23 mouse cellular contexts compared by ENCODE assay signal in genomic region chr3:33737496-33737895, GRCm38 (mm10).
DNase-seq lines count a peak whose midpoint lies in the region; ATAC-seq lines count a peak whose summit lies in the region.
"Had no signal": no experiment of that assay in that cellular context is flagged by ENCODE, and none has a peak within 500 bp of the region (broad histone marks: within the 10 kb centered on the region; RNA-seq: fewer than 3 reads in every experiment).

No protein-coding gene starts in this region.

- no peaks in the 10 kb centered on the region for H3K27me3 ChIP-seq in heart, embryonic 13.5 days (replicated peaks)
- H3K27me3 ChIP-seq in heart, embryonic 14.5 days (ENCODE audit: control insufficient read depth, insufficient read depth, low read length) = no peaks in the 10 kb centered on the region
- H3K27me3 ChIP-seq: forebrain, embryonic 13.5 days; hindbrain, embryonic 12.5 days; hindbrain, embryonic 15.5 days had no signal

- peaks cover 9% of the 10 kb centered on the region for H3K4me1 ChIP-seq in heart, embryonic 13.5 days
- peaks cover 2 to 9% of the 10 kb centered on the region in 2 experiments; a peak in 2 of 4 replicates for H3K4me1 ChIP-seq in heart, embryonic 14.5 days (ENCODE audit: control insufficient read depth in 2 of 2, insufficient read depth in 2 of 2, low read length in 2 of 2)
- H3K4me1 ChIP-seq: forebrain, embryonic 10.5 days; forebrain, embryonic 13.5 days; hindbrain, embryonic 12.5 days; hindbrain, embryonic 15.5 days had no signal

- DNase-seq in heart, adult 8-10 months (ENCODE audit: low spot score) = peak; percentile 26
- DNase-seq in heart, postnatal 36 days = no peak
- peak; percentile 50 to 52 for DNase-seq in heart, postnatal 10 days
- no peak for DNase-seq in embryo, embryonic 10 days (ENCODE audit: low spot score)
- DNase-seq in cerebellum, adult 8-10 months = no peak
- DNase-seq: adrenal gland, adult 2 months; adrenal gland, postnatal 25 days; cerebellum, adult 2 months; cerebellum, postnatal 10 days; cerebellum, postnatal 36 days; gastrocnemius, postnatal 10 days; gastrocnemius, postnatal 36 days; kidney, adult 2 months had no signal

- no peak overlapping the region for H3K9ac ChIP-seq in heart, embryonic 13.5 days
- H3K9ac ChIP-seq in heart, embryonic 14.5 days (ENCODE audit: low read length) = no peak overlapping the region
- H3K9ac ChIP-seq: forebrain, embryonic 13.5 days; hindbrain, embryonic 12.5 days; hindbrain, embryonic 15.5 days had no signal

- no peak for ATAC-seq in heart, embryonic 13.5 days (ENCODE audit: extremely low read depth, insufficient number of reproducible peaks, low FRiP score, low TSS enrichment)
- no peak for ATAC-seq in heart, embryonic 14.5 days (ENCODE audit: insufficient number of reproducible peaks, insufficient read depth, low FRiP score, low read depth)
- ATAC-seq: CD4-positive, CD25-positive, alpha-beta regulatory T cell, adult 4 months; forebrain, embryonic 13.5 days; forebrain, embryonic 16.5 days; intestine, postnatal 0 days had no signal

- no peak overlapping the region for H3K4me3 ChIP-seq in heart, embryonic 13.5 days
- no peak overlapping the region for H3K4me3 ChIP-seq in heart, embryonic 14.5 days (ENCODE audit: control insufficient read depth in 1 of 2, insufficient read depth in 1 of 2, low read depth in 1 of 2, low read length in 2 of 2)
- H3K4me3 ChIP-seq: forebrain, embryonic 10.5 days; forebrain, embryonic 13.5 days; hindbrain, embryonic 12.5 days; hindbrain, embryonic 15.5 days had no signal

- H3K27ac ChIP-seq in heart, embryonic 13.5 days (replicated peaks) = peak overlapping the region; percentile 36; the same call in 1 of the 2 replicates
- peak overlapping the region; percentile 43 to 46 for H3K27ac ChIP-seq in heart, embryonic 14.5 days (replicated peaks in 1 of 2; ENCODE audit: control insufficient read depth in 1 of 2, insufficient read depth in 1 of 2, low read depth in 2 of 2, low read length in 2 of 2)
- H3K27ac ChIP-seq: forebrain, embryonic 10.5 days; forebrain, embryonic 13.5 days; hindbrain, embryonic 12.5 days; hindbrain, embryonic 15.5 days; kidney, postnatal 0 days had no signal

- no peaks in the 10 kb centered on the region for H3K36me3 ChIP-seq in heart, embryonic 13.5 days
- H3K36me3 ChIP-seq in heart, embryonic 14.5 days (ENCODE audit: control insufficient read depth, insufficient read depth, low read length) = no peaks in the 10 kb centered on the region
- H3K36me3 ChIP-seq: forebrain, embryonic 10.5 days; hindbrain, embryonic 12.5 days; hindbrain, embryonic 15.5 days had no signal

- no peaks in the 10 kb centered on the region for H3K9me3 ChIP-seq in heart, embryonic 13.5 days
- H3K9me3 ChIP-seq in heart, embryonic 14.5 days (ENCODE audit: control insufficient read depth, low read length) = no peaks in the 10 kb centered on the region
- H3K9me3 ChIP-seq: forebrain, embryonic 10.5 days; forebrain, embryonic 13.5 days; hindbrain, embryonic 12.5 days; hindbrain, embryonic 15.5 days had no signal

- WGBS in heart, embryonic 13.5 days = 55% methylated on average over 1 of the region's 1 CpGs
- WGBS in heart, embryonic 14.5 days = 57% methylated on average over 1 of the region's 1 CpGs

- intact Hi-C loops in heart, postnatal 36 days (cut with DNase I) = no loop called here
- intact Hi-C loops in heart, postnatal 10 days (cut with DNase I) = no loop called here

- H3K4me2 ChIP-seq in heart, embryonic 13.5 days = peak overlapping the region; percentile 25; the same call in 1 of the 2 replicates
- H3K4me2 ChIP-seq in heart, embryonic 14.5 days (ENCODE audit: low read length) = 0 out of 2 replicates have a peak overlapping the region, but pooled peaks have one; percentile 8
- H3K4me2 ChIP-seq: forebrain, embryonic 13.5 days; hindbrain, embryonic 12.5 days; hindbrain, embryonic 15.5 days had no signal

Comparison
In these comparisons a context has a peak if more than half of its experiments do, and no peak if none do; other contexts are left out.
1. DNase-seq: peak in heart, adult 8-10 months (single experiment) and heart, postnatal 10 days (2 of 2); none in heart, postnatal 36 days (0 of 2), embryo, embryonic 10 days (single experiment) and cerebellum, adult 8-10 months (single experiment).